Mouse (Mus musculus): ENCODE data around the gene Cetn2. TPM values are rescaled to one million over a fixed set of nuclear protein-coding genes. Genes with fewer than 3 reads are reported as not detected.

Gene Cetn2
- total and polyA plus RNA-seq, 2 experiments: 3.2 to 19.4 TPM

DNA sequence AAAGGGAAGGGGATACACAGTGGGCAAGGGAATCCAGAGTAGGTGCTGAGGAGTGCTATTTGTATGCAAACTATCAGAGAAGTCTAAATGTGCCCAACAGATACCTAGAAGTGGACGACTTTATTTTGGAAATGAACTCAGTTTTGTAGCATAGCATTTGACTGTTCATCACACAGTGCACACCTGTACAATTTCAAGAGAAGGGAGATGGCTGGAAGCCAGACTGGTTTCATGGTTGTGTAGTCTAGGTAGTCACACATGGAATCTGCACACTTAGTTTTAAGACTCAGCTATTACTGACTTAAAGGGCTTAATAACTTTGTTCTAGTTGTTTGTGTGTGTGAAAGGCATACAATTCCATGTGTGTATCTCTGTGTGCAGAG, 22.2 kb downstream of the Cetn2 start:
- DNase-seq (ENCODE audit: extremely low read depth, low read depth, low spot score): no peak
- Histone ChIP-seq H3K36me3 (ENCODE audit: control insufficient read depth, insufficient read depth, low read length) (no peaks in the 10 kb centered on the region), H3K4me3 (ENCODE audit: insufficient read depth, low read depth, low read length) (no peak overlapping the region), H3K27ac (replicated peaks; ENCODE audit: insufficient read depth, low read depth, low read length) (no peak overlapping the region), H3K79me2 (ENCODE audit: control insufficient read depth, insufficient read depth, low read length) (no peaks in the 10 kb centered on the region), H3K4me1 (ENCODE audit: control insufficient read depth, insufficient read depth, low read length) (no peaks in the 10 kb centered on the region), H3K9ac (ENCODE audit: low read depth, low read length) (no peak overlapping the region), H3K27me3 (ENCODE audit: control insufficient read depth, insufficient read depth, low read length) (no peaks in the 10 kb centered on the region)
- 71% methylated on average over 1 of the region's 1 CpGs for WGBS
- no peak for TF ChIP-seq POLR2A (IDR thresholded peaks at IDR 0.05; ENCODE audit: extremely low read depth, insufficient read depth, low read length)
- TF ChIP-seq CTCF (IDR thresholded peaks at IDR 0.05; ENCODE audit: low read depth, low read length): no peak

DNA sequence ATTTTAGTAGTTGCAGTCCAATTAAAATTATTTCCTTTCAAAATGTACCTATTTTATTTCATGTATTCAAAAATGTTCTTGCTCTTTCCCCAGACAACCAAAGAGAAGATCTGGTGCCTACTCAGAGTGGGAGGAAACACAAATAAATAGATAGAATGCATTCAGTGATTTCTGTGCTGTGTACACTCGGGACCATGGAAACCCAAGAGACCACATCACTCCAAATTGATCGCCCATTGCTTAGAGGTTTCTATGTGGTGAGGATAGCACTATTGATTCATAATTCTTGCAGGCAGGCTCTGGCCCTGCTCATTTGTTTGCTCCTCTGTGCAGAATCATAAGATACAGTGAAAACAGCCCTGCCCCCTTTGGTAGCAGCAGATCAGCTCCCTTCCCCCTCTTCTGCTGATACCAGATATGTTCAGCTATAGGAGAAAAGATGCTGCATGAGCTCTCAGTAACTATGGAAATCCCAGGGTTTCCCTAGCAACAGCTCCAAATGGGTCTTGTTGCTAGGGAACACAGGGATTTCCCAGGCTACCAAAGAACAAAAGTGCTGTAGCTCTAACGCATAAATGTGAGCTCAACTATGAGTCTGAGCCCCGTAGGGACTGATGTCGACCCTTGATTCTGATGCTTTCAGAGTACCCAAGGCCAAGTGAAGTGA, 22.7 kb downstream of the Cetn2 start:
- H3K4me1 ChIP-seq (ENCODE audit: control insufficient read depth, insufficient read depth, low read length): no peaks in the 10 kb centered on the region
- TF ChIP-seq POLR2A (IDR thresholded peaks at IDR 0.05; ENCODE audit: extremely low read depth, insufficient read depth, low read length) (no peak), CTCF (IDR thresholded peaks at IDR 0.05; ENCODE audit: low read depth, low read length) (no peak)
- DNase-seq (ENCODE audit: extremely low read depth, low read depth, low spot score): no peak
- H3K4me3 ChIP-seq (ENCODE audit: insufficient read depth, low read depth, low read length): no peak overlapping the region
- no peak overlapping the region for H3K27ac ChIP-seq (replicated peaks; ENCODE audit: insufficient read depth, low read depth, low read length)
- H3K9ac ChIP-seq (ENCODE audit: low read depth, low read length): no peak overlapping the region
- H3K79me2 ChIP-seq (ENCODE audit: control insufficient read depth, insufficient read depth, low read length): no peaks in the 10 kb centered on the region
- no peaks in the 10 kb centered on the region for H3K27me3 ChIP-seq (ENCODE audit: control insufficient read depth, insufficient read depth, low read length)
- H3K36me3 ChIP-seq (ENCODE audit: control insufficient read depth, insufficient read depth, low read length): no peaks in the 10 kb centered on the region
- 75% methylated on average over 5 of the region's 5 CpGs for WGBS

Other genes starting within 250 kb of the Cetn2 start
- gene Gabrq, start 93.2 kb downstream of the Cetn2 start, total RNA-seq (2014; rRNA removed): 0.09 and 0.20 TPM in 2 replicates
- gene Gabrq, start 93.2 kb downstream of the Cetn2 start, polyA plus RNA-seq (2012; rRNA removed): 0.02 TPM in 1 of 2 replicates, not detected in the other
- 26.0 and 35.0 TPM in 2 replicates for gene Nsdhl, start 146 bp upstream of the Cetn2 start, total RNA-seq (2014; rRNA removed)
- 51.8 and 61.0 TPM in 2 replicates for gene Nsdhl, start 146 bp upstream of the Cetn2 start, polyA plus RNA-seq (2012; rRNA removed)
- 0.13 and 0.18 TPM in 2 replicates for gene Zfp185, start 68.9 kb upstream of the Cetn2 start, total RNA-seq (2014; rRNA removed)
- gene Zfp185, start 68.9 kb upstream of the Cetn2 start, polyA plus RNA-seq (2012; rRNA removed): 0.07 and 0.15 TPM in 2 replicates
- not detected in 2 replicates for gene Pnma5, start 118.7 kb upstream of the Cetn2 start, total RNA-seq (2014; rRNA removed)
- not detected in 2 replicates for gene Pnma5, start 118.7 kb upstream of the Cetn2 start, polyA plus RNA-seq (2012; rRNA removed)
- not detected in 2 replicates for gene Pnma3, start 146.4 kb upstream of the Cetn2 start, total RNA-seq (2014; rRNA removed)
- gene Pnma3, start 146.4 kb upstream of the Cetn2 start, polyA plus RNA-seq (2012; rRNA removed): not detected in 2 replicates
- gene Xlr4a, start 164.1 kb upstream of the Cetn2 start, total RNA-seq (2014; rRNA removed): 0.37 and 1.1 TPM in 2 replicates
- not detected in 2 replicates for gene Xlr4a, start 164.1 kb upstream of the Cetn2 start, polyA plus RNA-seq (2012; rRNA removed)
- gene Xlr3a, start 178.7 kb upstream of the Cetn2 start, total RNA-seq (2014; rRNA removed): 5.8 and 8.3 TPM in 2 replicates
- 1.4 TPM in 1 of 2 replicates, not detected in the other for gene Xlr3a, start 178.7 kb upstream of the Cetn2 start, polyA plus RNA-seq (2012; rRNA removed)
- gene Gm14685, start 198.6 kb upstream of the Cetn2 start, total RNA-seq (2014; rRNA removed): 0.13 TPM in 1 of 2 replicates, not detected in the other
- gene Gm14685, start 198.6 kb upstream of the Cetn2 start, polyA plus RNA-seq (2012; rRNA removed): not detected in 2 replicates
- gene Xlr5b, start 230.4 kb upstream of the Cetn2 start, total RNA-seq (2014; rRNA removed): not detected in 2 replicates
- not detected in 2 replicates for gene Xlr5b, start 230.4 kb upstream of the Cetn2 start, polyA plus RNA-seq (2012; rRNA removed)
- not detected in 2 replicates for gene DXBay18, start 231.0 kb upstream of the Cetn2 start, total RNA-seq (2014; rRNA removed)
- not detected in 2 replicates for gene DXBay18, start 231.0 kb upstream of the Cetn2 start, polyA plus RNA-seq (2012; rRNA removed)